Mouse (Mus musculus) naive thymus-derived CD4-positive, alpha-beta T cell, adult 2 months (primary cell): ENCODE results near the gene Arfgap2.

Experiments used
- DNase-seq: peaks from one replicate; pipeline ENCODE4 v3.0.0-alpha.2; 2011; ENCODE audit warnings: low read depth

Arfgap2 gene

GRCm38 (mm10) chr2:91308680-91309079, 43.9 kb downstream of the Arfgap2 start:
- DNase-seq, result no peak

GRCm38 (mm10) chr2:91309546-91309945, 44.8 kb downstream of the Arfgap2 start:
- DNase-seq, result no peak

GRCm38 (mm10) chr2:91312578-91313311, 48.0 kb downstream of the Arfgap2 start:
- no peak for DNase-seq

GRCm38 (mm10) chr2:91314184-91314583, 49.4 kb downstream of the Arfgap2 start:
- no peak for DNase-seq

- DNase-seq, result no peak
Observed at GRCm38 (mm10) chr2:91320559-91321529, 56.1 kb downstream of the Arfgap2 start.

- DNase-seq, result no peak
Observed at GRCm38 (mm10) chr2:91321923-91322322, 57.1 kb downstream of the Arfgap2 start.

GRCm38 (mm10) chr2:91322490-91322889, 57.7 kb downstream of the Arfgap2 start:
- DNase-seq, result no peak

GRCm38 (mm10) chr2:91324346-91324745, 59.6 kb downstream of the Arfgap2 start:
- no peak for DNase-seq

GRCm38 (mm10) chr2:91324761-91325421, 60.1 kb downstream of the Arfgap2 start:
- DNase-seq, result no peak
